ENCODE assay signal across 32 mouse cellular contexts in genomic region chr5:144245592-144245991, GRCm38 (mm10).
"Had no signal": no experiment of that assay in that cellular context is flagged by ENCODE, and none has a peak within 500 bp of the region (broad histone marks: within the 10 kb centered on the region; RNA-seq: fewer than 3 reads in every experiment).

No protein-coding gene starts in this region.

- H3K27ac ChIP-seq: heart, adult 2 months; heart, embryonic 10.5 days; heart, embryonic 13.5 days; heart, embryonic 15.5 days; hindbrain, embryonic 10.5 days; hindbrain, embryonic 12.5 days; hindbrain, embryonic 13.5 days; hindbrain, embryonic 14.5 days; hindbrain, embryonic 15.5 days; hindbrain, postnatal 0 days; intestine, embryonic 15.5 days; kidney, embryonic 15.5 days; kidney, postnatal 0 days; layer of hippocampus, adult 2 months; left cerebral cortex, adult 2 months had no signal

- H3K4me1 ChIP-seq: hindbrain, embryonic 10.5 days; hindbrain, embryonic 13.5 days; hindbrain, embryonic 15.5 days had no signal

- H3K36me3 ChIP-seq: heart, embryonic 10.5 days; heart, embryonic 13.5 days; heart, embryonic 15.5 days; hindbrain, embryonic 10.5 days; hindbrain, embryonic 12.5 days; hindbrain, embryonic 13.5 days; hindbrain, embryonic 15.5 days; intestine, embryonic 15.5 days; kidney, embryonic 15.5 days had no signal

- H3K9me3 ChIP-seq: heart, embryonic 13.5 days; heart, embryonic 15.5 days; hindbrain, embryonic 15.5 days; intestine, embryonic 15.5 days had no signal

- H3K4me2 ChIP-seq: heart, embryonic 11.5 days; heart, embryonic 13.5 days; heart, embryonic 15.5 days; hindbrain, embryonic 12.5 days; hindbrain, embryonic 13.5 days; hindbrain, embryonic 14.5 days; hindbrain, embryonic 15.5 days; intestine, embryonic 15.5 days; kidney, embryonic 15.5 days had no signal

- ATAC-seq: hindbrain, embryonic 16.5 days; hindbrain, postnatal 0 days; inflammation-experienced regulatory T-cells, adult 6 months; intestine, embryonic 15.5 days; intestine, embryonic 16.5 days; intestine, postnatal 0 days had no signal

- H3K9ac ChIP-seq: heart, embryonic 13.5 days; heart, embryonic 15.5 days; hindbrain, embryonic 12.5 days; hindbrain, embryonic 13.5 days; hindbrain, embryonic 14.5 days; hindbrain, embryonic 15.5 days; intestine, embryonic 15.5 days; kidney, embryonic 15.5 days had no signal

- H3K27me3 ChIP-seq: heart, embryonic 13.5 days; heart, embryonic 15.5 days; hindbrain, embryonic 12.5 days; hindbrain, embryonic 13.5 days; hindbrain, embryonic 15.5 days; intestine, embryonic 15.5 days; kidney, embryonic 15.5 days had no signal

- H3K4me3 ChIP-seq: heart, adult 2 months; heart, embryonic 10.5 days; heart, embryonic 13.5 days; heart, embryonic 15.5 days; hindbrain, embryonic 10.5 days; hindbrain, embryonic 12.5 days; hindbrain, embryonic 13.5 days; hindbrain, embryonic 15.5 days; intestine, embryonic 15.5 days; kidney, embryonic 15.5 days; layer of hippocampus, adult 2 months; left cerebral cortex, adult 2 months had no signal

- DNase-seq: heart, adult 2 months; heart, postnatal 10 days; heart, postnatal 14 days; heart, postnatal 36 days; heart, postnatal 4 days; kidney, adult 11 months; kidney, adult 18-20 months; kidney, adult 8-10 months; kidney, postnatal 10 days; kidney, postnatal 14 days; kidney, postnatal 4 days; layer of hippocampus, adult 9-11 months; layer of hippocampus, postnatal 36 days had no signal
